Mouse (Mus musculus) bone marrow macrophage, adult 2 months (primary cell): ENCODE data around the gene Arhgap11a. TPM values are rescaled to one million over a fixed set of nuclear protein-coding genes. Genes with fewer than 3 reads are reported as not detected.

ENCODE experiments used
- H3K27ac ChIP-seq: 2 replicates; pipeline ENCODE4 v1.5.1; 2012; ENCODE audit warnings: low read depth, low read length; ENCODE audit not compliant: insufficient read depth
- H3K4me1 ChIP-seq: 2 replicates; pipeline ENCODE4 v1.6.1; 2012; ENCODE audit warnings: low read length; ENCODE audit not compliant: control insufficient read depth, insufficient read depth
- H3K4me3 ChIP-seq: 2 replicates; pipeline ENCODE4 v1.5.1; 2012; ENCODE audit warnings: mild to moderate bottlenecking, low read length, moderate library complexity; ENCODE audit not compliant: insufficient read depth
- CTCF ChIP-seq: IDR thresholded peaks from 2 replicates; pipeline ENCODE4 v1.5.1; 2012; ENCODE audit warnings: low read depth, mild to moderate bottlenecking, low read length, moderate library complexity
- POLR2A ChIP-seq: IDR thresholded peaks from 2 replicates; pipeline ENCODE4 v1.6.1; 2012; ENCODE audit warnings: mild to moderate bottlenecking, low read depth, low read length, borderline replicate concordance
- polyA plus RNA-seq: library from polyadenylated mRNA; stranded (reverse); fragments of >200 nt; gene quantifications from 2 replicates; pipeline ENCODE4 v1.2.4, GENCODE M21; 2012; ENCODE audit not compliant: missing spikeins, insufficient read depth, insufficient read length

Gene Arhgap11a
- polyA plus RNA-seq, 1 experiment, result 36.9 TPM

DNA sequence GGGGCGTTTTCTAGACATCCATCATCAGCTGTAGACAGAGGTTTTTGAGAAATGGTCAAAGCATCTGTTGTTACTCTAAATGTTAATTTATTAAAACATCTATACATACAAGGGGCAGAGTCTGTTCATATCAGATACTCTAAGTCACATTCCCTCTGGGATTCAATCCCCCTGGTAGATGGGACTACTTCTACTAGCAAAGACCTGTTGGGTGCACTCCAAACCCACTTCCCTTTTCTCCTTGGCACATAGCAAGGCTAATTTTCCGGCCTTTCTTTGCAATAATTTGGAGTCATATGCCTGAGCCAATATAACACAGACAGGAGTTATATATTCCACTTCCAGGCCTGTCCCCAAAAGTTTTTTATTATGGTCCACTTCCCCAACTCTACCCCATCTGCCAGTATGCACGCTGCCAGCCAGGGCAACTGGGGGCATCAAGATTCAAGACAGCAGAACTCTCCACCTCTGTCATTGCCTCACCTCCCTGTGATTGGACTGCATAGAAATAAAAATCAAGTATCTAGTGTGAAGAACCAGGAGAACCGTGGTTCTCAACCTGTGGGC, 59.6 kb downstream of the Arhgap11a start:
- no peaks in the 10 kb centered on the region for H3K4me1 ChIP-seq
- H3K27ac ChIP-seq, result no peak overlapping the region
- no peak overlapping the region for H3K4me3 ChIP-seq
- no peak for TF ChIP-seq CTCF

DNA sequence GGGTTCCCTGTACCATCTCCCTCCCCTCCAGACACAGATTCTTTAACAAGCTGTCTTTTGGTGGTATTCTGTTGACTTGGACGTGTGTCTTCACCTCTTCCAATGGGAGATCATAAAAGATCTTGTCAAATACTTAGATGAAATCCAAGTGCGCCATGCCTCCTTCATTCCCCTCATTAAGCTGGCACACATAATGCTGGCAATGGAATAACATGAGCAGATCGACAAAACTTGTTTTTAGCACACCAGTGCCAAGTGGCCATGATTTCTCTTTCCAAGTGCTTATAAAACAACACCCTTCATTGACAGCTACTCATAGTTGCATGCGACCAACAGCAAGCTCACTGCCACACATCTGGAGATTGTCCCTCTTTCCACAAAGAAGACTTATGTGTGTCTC, 60.6 kb downstream of the Arhgap11a start:
- TF ChIP-seq POLR2A, result no peak
- TF ChIP-seq CTCF, result no peak
- no peak overlapping the region for H3K27ac ChIP-seq
- H3K4me1 ChIP-seq, result no peaks in the 10 kb centered on the region
- no peak overlapping the region for H3K4me3 ChIP-seq

DNA sequence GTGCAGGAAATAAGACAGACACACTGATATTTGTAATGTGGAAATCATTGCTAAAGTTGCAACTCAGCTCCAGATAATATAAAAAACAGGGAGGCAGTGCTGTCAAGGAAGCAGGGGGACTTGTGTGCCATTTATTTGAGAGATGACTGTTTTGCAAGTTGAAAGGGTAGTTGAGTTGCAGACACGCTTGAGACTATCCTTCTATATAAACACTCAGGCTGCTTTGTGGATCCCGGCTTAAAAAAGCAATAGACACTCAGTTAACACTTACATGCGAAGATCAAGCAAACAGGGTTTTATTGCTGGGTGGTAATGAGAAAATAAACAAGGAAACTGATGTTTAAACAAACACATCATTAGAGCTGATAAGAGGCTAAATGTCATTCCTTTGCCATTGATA, 63.6 kb downstream of the Arhgap11a start:
- Histone ChIP-seq H3K27ac (no peak overlapping the region), H3K4me1 (no peaks in the 10 kb centered on the region), H3K4me3 (no peak overlapping the region)
- no peak for TF ChIP-seq CTCF
- no peak for TF ChIP-seq POLR2A

DNA sequence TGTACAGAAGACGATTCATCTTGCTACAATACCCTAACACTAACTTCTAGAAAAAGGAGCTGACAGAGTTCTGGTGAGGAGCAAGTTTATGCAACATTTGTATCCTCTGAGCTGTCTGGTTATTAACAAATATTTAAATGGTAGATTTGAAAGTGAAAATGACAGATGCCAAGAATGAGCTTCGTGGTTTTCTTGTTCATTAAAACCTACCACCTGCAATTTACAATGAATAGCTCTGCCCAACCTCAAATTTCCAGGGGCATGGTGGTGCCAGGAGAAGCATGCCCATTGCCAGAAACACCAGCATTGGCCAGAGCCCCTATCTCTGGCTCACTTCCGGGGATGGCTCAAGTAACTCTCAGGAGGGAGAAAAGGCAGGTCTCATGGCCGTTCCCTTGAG, 66.9 kb downstream of the Arhgap11a start:
- Histone ChIP-seq H3K27ac (no peak overlapping the region), H3K4me1 (no peaks in the 10 kb centered on the region)
- no peak for TF ChIP-seq CTCF
- TF ChIP-seq POLR2A, result no peak

More for the DNA sequence above, 66.9 kb downstream of the Arhgap11a start:
- H3K4me3 ChIP-seq, result no peak overlapping the region

Other genes starting within 250 kb of the Arhgap11a start
- gene Grem1, start 90.0 kb downstream of the Arhgap11a start, polyA plus RNA-seq, result 0.89 and 2.2 TPM in 2 replicates
- not detected in 2 replicates for gene Scg5, start 19.5 kb downstream of the Arhgap11a start, polyA plus RNA-seq
- gene Gjd2, start 165.0 kb upstream of the Arhgap11a start, polyA plus RNA-seq, result not detected in 2 replicates
- 0.38 TPM in 1 of 2 replicates, not detected in the other for gene Actc1, start 204.9 kb upstream of the Arhgap11a start, polyA plus RNA-seq